Mouse (Mus musculus) myocyte (in vitro differentiated cells): Measurements from ENCODE around the gene Alox5ap. TPM values are rescaled to one million over a fixed set of nuclear protein-coding genes. Genes with fewer than 3 reads are reported as not detected.
A peak's percentile ranks its signal among the peaks of the same experiment; 100 is the strongest.

Experiments
- H3K27me3 ChIP-seq: one replicate; pipeline ENCODE4 v1.6.1; 2011; ENCODE audit not compliant: control insufficient read depth, insufficient read depth, insufficient read length
- H3K36me3 ChIP-seq: one replicate; pipeline ENCODE4 v1.6.1; 2011; ENCODE audit not compliant: control insufficient read depth, insufficient read depth
- H3K4me2 ChIP-seq: one replicate; pipeline ENCODE4 v1.6.1; 2011; ENCODE audit warnings: low read depth, control low read depth
- H3K4me3 ChIP-seq: one replicate; pipeline ENCODE4 v1.5.1; 2011; ENCODE audit warnings: mild to moderate bottlenecking, control low read depth, moderate library complexity
- H3K79me2 ChIP-seq: one replicate; pipeline ENCODE4 v1.6.1; 2011; ENCODE audit not compliant: control insufficient read depth, insufficient read depth
- H3ac ChIP-seq: one replicate; pipeline ENCODE4 v1.6.1; 2011; ENCODE audit not compliant: control insufficient read depth, insufficient read length
- CEBPB ChIP-seq: IDR thresholded peaks from 2 replicates; pipeline ENCODE4 v1.6.1; 2011; ENCODE audit warnings: mild to moderate bottlenecking, moderate library complexity; ENCODE audit not compliant: poor library complexity, insufficient read depth, severe bottlenecking
- E2F4 ChIP-seq: IDR thresholded peaks from one replicate; pipeline ENCODE4 v1.6.1; 2011; ENCODE audit warnings: mild to moderate bottlenecking, control low read depth, moderate library complexity; ENCODE audit not compliant: insufficient read depth
- MAX ChIP-seq: IDR thresholded peaks from one replicate; pipeline ENCODE4 v1.6.1; 2011; ENCODE audit warnings: low read depth, mild to moderate bottlenecking, control low read depth
- MYOD1 ChIP-seq, 3 experiments: IDR thresholded peaks; one replicate each; pipeline ENCODE4 v1.6.1; 2011; ENCODE audit warnings: control low read depth in 2 of 3, low read depth in 2 of 3, mild to moderate bottlenecking in 2 of 3, moderate library complexity in 1 of 3; ENCODE audit not compliant: insufficient read length in 2 of 3, control insufficient read depth in 1 of 3
- MYOG ChIP-seq, 3 experiments: IDR thresholded peaks; one replicate each; pipeline ENCODE4 v1.6.1; 2011; ENCODE audit warnings: control low read depth in 2 of 3, low read depth in 2 of 3, mild to moderate bottlenecking in 2 of 3; ENCODE audit not compliant: insufficient read length in 2 of 3, control insufficient read depth in 1 of 3, insufficient read depth in 1 of 3
- POLR2A ChIP-seq: IDR thresholded peaks from one replicate; pipeline ENCODE4 v1.6.1; 2011; ENCODE audit warnings: low read depth, mild to moderate bottlenecking, control low read depth, moderate library complexity; ENCODE audit not compliant: insufficient read length
- POLR2AphosphoS2 ChIP-seq: IDR thresholded peaks from one replicate; pipeline ENCODE4 v1.6.1; 2011; ENCODE audit warnings: low read depth, control low read depth; ENCODE audit not compliant: insufficient read length
- REST ChIP-seq: IDR thresholded peaks from one replicate; pipeline ENCODE4 v1.6.1; 2011; ENCODE audit warnings: mild to moderate bottlenecking, control low read depth, moderate library complexity; ENCODE audit not compliant: insufficient read depth, insufficient read length
- SRF ChIP-seq: IDR thresholded peaks from one replicate; pipeline ENCODE4 v1.6.1; 2011; ENCODE audit warnings: low read depth; ENCODE audit not compliant: control insufficient read depth, insufficient read length
- TCF12 ChIP-seq: IDR thresholded peaks from one replicate; pipeline ENCODE4 v1.6.1; 2011; ENCODE audit warnings: mild to moderate bottlenecking, control low read depth; ENCODE audit not compliant: poor library complexity, insufficient read depth, severe bottlenecking
- TCF3 ChIP-seq: IDR thresholded peaks from one replicate; pipeline ENCODE4 v1.6.1; 2011; ENCODE audit warnings: low read depth, control low read depth; ENCODE audit not compliant: insufficient read length
- USF1 ChIP-seq: IDR thresholded peaks from one replicate; pipeline ENCODE4 v1.6.1; 2011; ENCODE audit warnings: low read depth, mild to moderate bottlenecking, control low read depth, moderate library complexity
- polyA plus RNA-seq: library from polyadenylated mRNA; unstranded; fragments of >200 nt; fragmentation: generic; extraction: Trizol; gene quantifications from one replicate; pipeline ENCODE4 v1.2.1, GENCODE M21; 2012; ENCODE audit warnings: missing spikeins

Alox5ap gene
- polyA plus RNA-seq, 1 experiment = 28.8 TPM

- no peak for TF ChIP-seq POLR2A
- no peak for TF ChIP-seq E2F4
- no peak overlapping the region for H3ac ChIP-seq
Measured at GRCm38 (mm10) chr5:149224666-149225065, 39.9 kb upstream of the Alox5ap start.

GRCm38 (mm10) chr5:149228700-149229618, 35.6 kb upstream of the Alox5ap start:
- H3K4me3 ChIP-seq = peak overlapping the region; percentile 37
- peak; percentile 66 for TF ChIP-seq POLR2A
- TF ChIP-seq POLR2AphosphoS2 = peak; percentile 56
- no peak for TF ChIP-seq SRF
- peak in 2 of 3 experiments; percentile 47 to 75 for TF ChIP-seq MYOG (IDR thresholded peaks at IDR 0.05; ENCODE audit: control insufficient read depth in 1 of 3, insufficient read depth in 1 of 3, insufficient read length in 2 of 3, low read depth in 2 of 3)
- TF ChIP-seq TCF3 = no peak
- TF ChIP-seq CEBPB = peak; percentile 79
- TF ChIP-seq MYOD1 (IDR thresholded peaks at IDR 0.05; ENCODE audit: control insufficient read depth in 1 of 3, insufficient read length in 2 of 3, low read depth in 2 of 3) = peak in 2 of 3 experiments; percentile 15 to 68
- no peaks in the 10 kb centered on the region for H3K79me2 ChIP-seq
- no peaks in the 10 kb centered on the region for H3K27me3 ChIP-seq
- H3K4me2 ChIP-seq = peak overlapping the region; percentile 84
- no peak overlapping the region for H3ac ChIP-seq
- H3K36me3 ChIP-seq = no peaks in the 10 kb centered on the region

More at GRCm38 (mm10) chr5:149224666-149225065, 39.9 kb upstream of the Alox5ap start:
- H3K79me2 ChIP-seq = no peaks in the 10 kb centered on the region
- H3K4me3 ChIP-seq = no peak overlapping the region
- H3K4me2 ChIP-seq = no peak overlapping the region
- no peaks in the 10 kb centered on the region for H3K27me3 ChIP-seq
- no peaks in the 10 kb centered on the region for H3K36me3 ChIP-seq

GRCm38 (mm10) chr5:149229619-149230339, 34.8 kb upstream of the Alox5ap start:
- TF ChIP-seq E2F4 (no peak), MYOD1 (IDR thresholded peaks at IDR 0.05; ENCODE audit: control insufficient read depth in 1 of 3, insufficient read length in 2 of 3, low read depth in 2 of 3) (no peak), POLR2A (no peak), USF1 (no peak), TCF3 (no peak), MAX (no peak), CEBPB (no peak), REST (no peak), POLR2AphosphoS2 (no peak), SRF (no peak)
- no peaks in the 10 kb centered on the region for H3K27me3 ChIP-seq

GRCm38 (mm10) chr5:149235002-149235401, 29.6 kb upstream of the Alox5ap start:
- TF ChIP-seq CEBPB (no peak), MAX (no peak), MYOD1 (IDR thresholded peaks at IDR 0.05; ENCODE audit: control insufficient read depth in 1 of 3, insufficient read length in 2 of 3, low read depth in 2 of 3) (peak; percentile 24 to 94 (median 90)), MYOG (IDR thresholded peaks at IDR 0.05; ENCODE audit: control insufficient read depth in 1 of 3, insufficient read depth in 1 of 3, insufficient read length in 2 of 3, low read depth in 2 of 3) (peak in 2 of 3 experiments; percentile 11 to 36), TCF12 (no peak), POLR2A (no peak), REST (no peak), USF1 (no peak), TCF3 (peak; percentile 22), SRF (no peak), POLR2AphosphoS2 (no peak), E2F4 (no peak)
- H3K4me3 ChIP-seq = no peak overlapping the region
- no peaks in the 10 kb centered on the region for H3K36me3 ChIP-seq
- H3K27me3 ChIP-seq = no peaks in the 10 kb centered on the region
- no peaks in the 10 kb centered on the region for H3K79me2 ChIP-seq
- no peak overlapping the region for H3ac ChIP-seq
- peak overlapping the region; percentile 36 for H3K4me2 ChIP-seq

More at GRCm38 (mm10) chr5:149229619-149230339, 34.8 kb upstream of the Alox5ap start:
- Histone ChIP-seq H3ac (no peak overlapping the region), H3K79me2 (no peaks in the 10 kb centered on the region), H3K36me3 (no peaks in the 10 kb centered on the region), H3K4me3 (peak overlapping the region; percentile 37), H3K4me2 (peak overlapping the region; percentile 84)
